Mouse (Mus musculus) small intestine, adult 2 months (tissue): ENCODE data around the gene Wdr59.

ENCODE experiments used
- CTCF ChIP-seq: fragments of 200-500 bp; IDR thresholded peaks from 2 replicates; pipeline ENCODE4 v1.5.1; 2012; ENCODE audit warnings: low read depth, mild to moderate bottlenecking, control low read depth, inconsistent platforms, low read length, moderate library complexity, mixed read lengths; ENCODE audit not compliant: insufficient replicate concordance, insufficient read length; ENCODE audit errors: extremely low read depth
- POLR2A ChIP-seq: fragments of 200-500 bp; IDR thresholded peaks from 2 replicates; pipeline ENCODE4 v1.6.1; 2012; ENCODE audit warnings: low read depth, mild to moderate bottlenecking, control low read depth, inconsistent platforms, low read length, moderate library complexity

DNA sequence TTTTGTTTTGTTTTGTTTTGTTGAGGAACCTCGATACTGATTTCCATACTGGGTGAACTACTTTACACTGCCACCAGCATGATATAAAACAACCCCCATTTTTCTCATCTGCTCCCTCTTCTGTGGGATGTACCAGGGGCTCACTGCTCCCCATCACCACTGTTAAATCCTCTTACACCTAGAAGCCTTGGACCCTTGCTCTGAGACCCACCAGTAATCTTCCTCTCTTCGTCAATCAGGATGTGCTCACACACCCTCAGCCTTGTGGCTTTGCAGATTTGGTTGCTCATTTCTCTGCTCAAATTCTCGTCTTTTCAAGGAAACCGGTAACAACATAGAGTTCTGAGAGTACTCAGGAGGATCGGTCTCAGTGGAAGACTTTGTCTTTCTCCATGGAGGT, 6.2 kb upstream of the Wdr59 start:
- TF ChIP-seq CTCF, result no peak
- no peak for TF ChIP-seq POLR2A
